Mouse (Mus musculus): Measurements from ENCODE around the gene Chst1.
A peak's percentile ranks its signal among the peaks of the same experiment; 100 is the strongest.

The Chst1 gene

GRCm38 (mm10) chr2:92609704-92610379 is 10.3 kb downstream of the Chst1 start:
- DNase-seq: peak in 1 of 2 experiments; percentile 36

GRCm38 (mm10) chr2:92613645-92614044 is 14.1 kb downstream of the Chst1 start:
- DNase-seq: no peak

GRCm38 (mm10) chr2:92614106-92614505 is 14.6 kb downstream of the Chst1 start:
- no peak for DNase-seq

DNA sequence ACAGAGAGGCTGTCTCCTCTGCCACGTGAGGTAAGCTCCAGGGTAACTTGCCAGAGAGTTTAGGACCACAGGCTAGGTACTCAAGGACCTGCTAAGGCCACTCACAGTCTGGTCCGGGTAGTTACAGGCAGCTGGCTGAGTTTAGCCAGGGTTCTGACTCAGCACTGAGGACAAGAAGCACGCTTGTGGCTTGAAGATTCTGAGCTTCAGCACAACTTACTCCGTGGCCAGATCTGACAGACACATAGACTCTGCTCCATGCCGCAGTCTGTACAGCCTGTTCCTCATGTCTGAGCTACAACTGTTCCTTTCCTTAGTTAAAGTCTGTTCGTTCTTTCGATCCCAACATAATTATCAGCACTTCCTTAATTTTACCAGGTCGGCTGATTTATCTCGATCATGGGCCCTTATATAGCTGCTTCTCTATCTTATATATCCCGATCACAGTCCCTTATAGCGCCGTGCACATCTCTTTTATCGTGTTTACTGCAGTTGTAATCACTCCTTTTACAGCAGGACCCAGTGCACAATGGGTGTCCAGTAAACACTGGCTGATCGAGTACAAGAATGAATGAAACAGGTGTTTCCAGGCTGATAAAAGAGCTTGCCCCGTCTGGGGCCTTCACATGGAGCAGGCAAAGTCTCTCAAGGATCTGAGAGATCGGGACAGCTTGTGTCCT is 17.7 kb downstream of the Chst1 start:
- no peak for DNase-seq

DNA sequence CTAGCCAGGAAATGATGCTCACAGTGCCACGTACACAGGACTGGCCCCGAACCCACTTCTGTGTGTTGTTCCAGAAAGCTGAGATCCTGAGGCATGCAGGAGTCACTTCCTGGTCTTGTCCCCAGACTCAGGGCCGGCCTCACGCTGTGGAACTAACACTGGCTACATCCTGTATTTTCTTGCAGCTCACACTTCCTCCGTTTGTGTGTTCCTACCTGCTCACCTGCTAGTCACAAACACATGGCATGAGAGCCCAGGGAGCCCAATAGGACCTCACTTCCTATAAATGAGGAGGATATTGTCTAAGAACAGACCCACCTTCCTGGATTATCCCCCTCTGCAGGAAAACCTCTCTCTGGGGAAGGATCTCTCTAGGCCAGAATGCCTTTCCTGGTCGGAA is 18.5 kb downstream of the Chst1 start:
- DNase-seq: no peak

DNA sequence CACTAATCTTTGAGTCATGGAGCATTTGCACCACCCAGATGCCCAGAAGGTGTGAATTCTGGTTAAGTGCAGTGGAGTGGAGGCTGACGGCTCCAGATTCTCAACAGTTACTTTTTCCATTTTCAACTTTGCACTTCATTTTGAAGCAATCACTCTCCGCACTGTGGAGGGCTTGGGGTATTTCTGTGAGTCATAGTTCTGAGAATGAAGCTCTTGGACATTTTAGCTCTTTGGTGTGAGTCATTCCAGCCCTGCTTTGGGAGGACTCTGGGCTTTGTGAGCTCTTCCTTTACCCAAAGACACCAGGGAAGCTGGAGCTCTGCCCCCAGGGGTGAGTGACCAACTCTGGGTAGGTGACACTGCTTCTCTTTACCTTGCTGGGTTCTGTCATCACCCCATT is 28.1 kb downstream of the Chst1 start:
- DNase-seq: no peak

- DNase-seq: no peak
Measured at GRCm38 (mm10) chr2:92630799-92631198, 31.3 kb downstream of the Chst1 start.

- no peak for DNase-seq
Measured at GRCm38 (mm10) chr2:92632027-92632426, 32.5 kb downstream of the Chst1 start.

DNA sequence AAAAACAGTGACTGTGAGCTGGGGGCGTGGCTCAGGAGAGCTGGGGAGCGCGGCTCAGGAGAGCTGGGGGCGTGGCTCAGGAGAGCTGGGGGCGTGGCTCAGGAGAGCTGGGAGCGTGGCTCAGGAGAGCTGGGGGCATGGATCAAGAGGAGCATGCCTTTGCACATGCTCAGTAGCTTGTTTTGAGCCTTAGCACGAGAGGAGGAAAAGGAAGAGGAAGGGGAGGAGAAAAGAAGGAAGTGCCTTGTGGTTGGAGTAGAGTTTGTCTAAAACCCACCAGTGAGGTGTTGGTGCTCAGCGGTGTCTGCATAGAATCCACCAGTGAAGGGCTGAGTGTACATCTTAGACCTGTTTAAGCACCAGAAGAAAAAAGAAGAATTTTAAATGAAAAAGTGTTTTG is 41.0 kb downstream of the Chst1 start:
- no peak for DNase-seq

GRCm38 (mm10) chr2:92645282-92646037 is 46.0 kb downstream of the Chst1 start:
- DNase-seq: peak in 1 of 2 experiments; percentile 46

DNA sequence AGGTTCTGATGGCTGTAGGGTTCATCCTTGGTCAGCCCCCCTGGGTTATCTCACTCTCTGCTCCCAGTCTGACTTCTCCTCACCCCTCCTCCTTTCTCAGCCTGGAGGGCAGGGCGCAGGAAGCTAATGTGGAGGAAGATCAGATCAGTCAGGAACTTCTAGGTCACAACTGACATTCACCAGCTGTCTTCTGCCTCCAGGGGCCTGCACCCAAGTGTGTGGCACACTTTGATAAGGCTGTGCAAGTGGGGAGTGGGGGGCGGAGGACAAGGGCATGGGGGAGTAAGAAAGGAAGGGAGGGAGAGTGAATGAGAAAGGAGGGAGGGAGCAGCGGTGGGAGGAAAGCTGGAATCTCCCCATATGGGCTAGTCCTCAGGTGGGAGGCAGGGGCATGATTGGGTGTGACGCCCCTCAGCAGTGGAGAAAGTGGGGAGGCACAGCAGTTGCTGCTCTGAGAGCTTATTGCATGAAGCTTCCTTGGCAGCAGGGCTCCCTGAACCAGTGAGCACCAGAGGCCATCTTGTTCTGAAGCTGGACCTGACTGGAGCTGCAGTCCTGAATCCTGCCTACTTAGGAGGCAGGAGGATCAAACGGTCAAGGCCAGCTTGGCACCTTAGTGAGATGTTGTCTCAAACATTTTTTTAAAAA is 49.8 kb downstream of the Chst1 start:
- DNase-seq: no peak

- DNase-seq: no peak
Measured at GRCm38 (mm10) chr2:92650428-92650827, 50.9 kb downstream of the Chst1 start.

DNA sequence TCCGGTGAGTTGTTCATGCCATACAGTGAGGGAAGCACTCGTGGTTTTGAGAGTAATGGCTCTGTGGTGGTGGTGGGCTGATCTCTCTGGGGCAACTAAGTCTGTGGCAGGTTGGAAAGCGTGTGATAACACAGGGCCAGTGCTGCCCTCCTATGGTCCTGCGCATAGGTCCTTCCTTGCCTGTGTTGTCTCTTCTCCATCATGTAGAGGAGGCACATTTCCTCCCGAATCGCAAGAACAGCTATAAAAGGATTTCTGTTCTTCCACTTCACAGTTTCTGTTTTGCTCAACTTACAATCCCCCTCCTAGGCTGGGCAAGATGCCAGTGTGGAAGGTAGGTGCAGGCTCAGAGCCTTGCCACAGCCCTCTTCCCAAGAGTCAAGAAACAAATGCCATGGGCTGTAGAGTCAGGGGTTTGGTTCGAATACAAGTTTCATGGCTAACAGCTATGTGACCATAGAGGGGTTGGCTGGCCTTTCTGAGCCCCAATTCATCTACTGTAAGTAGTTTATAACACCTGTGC is 51.8 kb downstream of the Chst1 start:
- DNase-seq: no peak

DNA sequence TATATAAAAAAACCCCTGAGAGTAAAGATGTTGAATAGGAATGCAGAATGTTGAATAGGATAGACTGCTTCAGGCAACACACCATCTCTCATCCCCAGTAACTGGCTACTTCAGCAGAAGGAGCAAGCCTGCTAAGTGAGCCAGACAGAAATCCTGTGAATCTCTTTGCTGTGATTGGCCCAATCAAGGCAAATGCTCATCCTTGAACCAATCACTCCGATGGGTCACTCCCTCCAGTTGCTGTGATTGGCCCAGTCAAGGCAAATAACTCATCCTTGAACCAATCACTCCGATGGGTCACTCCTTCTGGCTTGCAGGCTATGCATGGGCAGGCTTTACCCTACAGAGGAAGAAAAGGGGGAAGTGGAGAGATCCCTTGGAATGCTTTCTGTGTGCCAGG is 57.7 kb downstream of the Chst1 start:
- no peak for DNase-seq

- no peak for DNase-seq
Measured at GRCm38 (mm10) chr2:92658293-92659150, 59.0 kb downstream of the Chst1 start.

DNA sequence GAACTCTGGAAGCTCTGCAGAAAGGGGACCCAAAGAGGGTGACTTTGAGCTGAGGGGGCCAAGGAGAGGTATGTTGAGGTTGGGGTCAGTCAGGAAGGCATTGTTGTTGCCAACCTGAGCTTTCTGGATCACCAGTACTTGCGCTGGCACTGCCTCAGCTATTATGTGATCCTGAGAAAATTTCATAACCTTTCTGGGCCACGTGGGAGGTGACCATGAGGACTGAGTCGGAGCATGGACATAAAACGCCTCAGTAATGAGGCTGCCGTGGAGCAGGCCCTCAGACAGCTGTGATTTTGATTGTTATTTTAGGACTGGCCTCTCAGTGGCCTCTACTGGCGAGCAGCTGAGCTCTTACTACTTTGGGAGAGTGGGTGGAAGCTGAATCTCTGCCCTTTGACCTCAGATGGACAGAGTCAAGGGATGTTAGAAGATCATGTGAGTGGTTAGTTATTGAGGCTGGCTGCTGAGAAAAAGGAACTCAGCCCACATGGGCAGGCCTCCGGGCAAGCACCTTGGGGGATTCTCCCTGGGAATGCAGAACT is 60.1 kb downstream of the Chst1 start:
- no peak for DNase-seq

GRCm38 (mm10) chr2:92662534-92663068 is 63.1 kb downstream of the Chst1 start:
- DNase-seq: no peak
